Mouse (Mus musculus) urinary bladder, postnatal 36 days (tissue): ENCODE results near the gene Emp3.
"Not testable (repeated sequence)": the region's sequence is repeated elsewhere in the genome, so short reads cannot be mapped to it uniquely, and the experiment has no call there.

Source experiments
- DNase-seq, 2 experiments: peaks; one replicate each; pipeline ENCODE4 v3.0.0; 2022; ENCODE audit warnings: low spot score in 2 of 2, mixed read lengths in 1 of 2

Gene Emp3

DNA sequence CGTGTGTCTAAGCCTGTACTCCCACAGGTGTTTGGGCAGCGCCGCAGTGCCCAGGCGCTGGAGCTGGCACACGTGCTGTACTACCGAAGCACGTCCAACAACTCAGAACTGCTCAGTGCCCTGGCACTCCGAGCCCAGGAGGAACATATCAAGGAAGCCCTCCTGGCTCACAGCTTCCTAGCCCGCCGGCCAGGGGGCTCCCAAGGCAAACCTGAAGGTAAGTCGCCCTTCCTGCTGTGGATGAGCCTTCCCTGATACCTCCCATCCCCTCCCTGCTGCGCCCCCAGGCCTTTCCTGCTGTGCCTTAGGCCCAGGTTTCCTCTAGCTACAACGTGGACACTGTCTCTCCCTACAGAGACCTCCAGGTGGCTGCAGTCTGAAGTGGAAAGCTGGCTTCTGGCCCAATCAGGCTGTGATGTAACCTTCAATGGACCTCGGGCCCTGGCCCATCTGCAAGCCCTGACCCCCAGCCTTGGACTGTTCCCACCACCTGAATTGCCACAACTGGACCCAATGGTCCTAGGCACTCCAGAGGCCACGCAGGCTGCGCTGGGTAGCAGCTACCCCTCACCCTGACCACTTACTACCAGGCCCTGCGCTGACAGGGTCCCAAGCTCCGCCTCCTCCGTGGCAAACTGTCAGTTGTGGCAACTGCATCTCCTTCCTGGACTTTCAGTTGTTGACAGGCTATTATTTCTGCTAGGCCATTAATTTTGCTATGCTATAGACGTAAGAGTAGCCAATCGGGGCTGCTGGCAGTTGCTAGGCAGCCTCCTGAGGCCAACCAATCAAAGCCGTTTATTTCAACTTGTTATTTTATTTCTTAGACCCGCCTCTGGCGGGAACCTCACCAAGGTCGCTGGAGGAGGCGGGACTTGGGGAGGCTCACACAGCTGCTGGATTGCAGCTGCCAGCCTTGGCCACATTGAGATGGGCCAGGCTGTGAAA is 4.9 kb downstream of the Emp3 start:
- DNase-seq, result peak; percentile 56 to 77

- DNase-seq, result no peak
Observed at GRCm38 (mm10) chr7:45915011-45915410, 6.2 kb downstream of the Emp3 start.

DNA sequence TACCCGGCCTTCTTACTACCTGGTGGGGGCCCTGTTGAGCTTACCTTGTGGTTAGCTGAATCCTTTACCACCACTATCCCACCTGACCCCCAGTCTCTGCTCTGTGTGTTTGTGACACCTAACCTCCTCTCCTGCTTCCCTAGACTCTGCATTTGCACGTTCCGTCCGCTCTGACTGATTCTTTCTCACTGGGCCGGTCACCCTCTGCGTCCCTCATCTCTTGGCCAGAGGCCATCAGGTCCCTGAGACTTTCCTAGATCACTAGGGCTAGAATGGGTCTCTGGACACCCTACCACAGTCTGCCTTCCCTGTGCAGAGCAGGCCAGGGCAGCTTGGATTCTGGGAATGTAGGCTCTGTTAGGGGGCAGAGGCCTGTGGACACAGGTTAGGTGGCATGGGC is 7.1 kb downstream of the Emp3 start:
- DNase-seq, result no peak

- DNase-seq, result no peak
Observed at GRCm38 (mm10) chr7:45909145-45909544, 12.1 kb downstream of the Emp3 start.

- DNase-seq, result no peak
Observed at GRCm38 (mm10) chr7:45908384-45908783, 12.8 kb downstream of the Emp3 start.

DNA sequence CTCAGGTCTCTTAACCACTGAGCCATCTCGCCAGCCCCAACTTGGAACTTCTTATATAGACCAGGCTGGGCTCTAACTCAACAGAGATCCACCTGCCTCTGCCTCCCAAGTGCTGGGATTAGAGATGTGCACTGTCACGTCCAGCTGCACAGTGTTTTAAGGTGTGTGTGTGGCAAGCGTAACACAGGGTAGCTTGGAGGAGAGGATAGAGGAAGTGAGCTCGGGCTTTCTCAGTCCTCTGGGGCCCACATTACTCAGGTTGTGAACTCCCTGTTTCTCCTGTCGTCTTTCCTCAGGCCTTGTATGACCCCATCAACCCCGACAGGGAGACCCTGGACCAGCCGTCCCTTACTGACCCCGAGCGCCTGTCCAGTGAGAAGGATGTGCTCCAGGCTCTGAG is 14.6 kb downstream of the Emp3 start:
- DNase-seq, result no peak

GRCm38 (mm10) chr7:45902481-45903002 is 18.7 kb downstream of the Emp3 start:
- no peak for DNase-seq

GRCm38 (mm10) chr7:45901562-45901961 is 19.6 kb downstream of the Emp3 start:
- no peak for DNase-seq

- not testable (repeated sequence) for DNase-seq
Observed at GRCm38 (mm10) chr7:45898125-45898524, 23.1 kb downstream of the Emp3 start.

GRCm38 (mm10) chr7:45897258-45897757 is 23.9 kb downstream of the Emp3 start:
- peak in 1 of 2 experiments; percentile 57 for DNase-seq

GRCm38 (mm10) chr7:45896517-45897257 is 24.5 kb downstream of the Emp3 start, which contains the start of the genes Syngr4 and Tmem143:
Gene Syngr4 (minus strand): TSS chr7:45896714.
Gene Tmem143 (plus strand): TSS chr7:45896941.
- peak; percentile 95 to 97 for DNase-seq

GRCm38 (mm10) chr7:45895931-45896516 is 25.2 kb downstream of the Emp3 start:
- DNase-seq, result no peak

DNA sequence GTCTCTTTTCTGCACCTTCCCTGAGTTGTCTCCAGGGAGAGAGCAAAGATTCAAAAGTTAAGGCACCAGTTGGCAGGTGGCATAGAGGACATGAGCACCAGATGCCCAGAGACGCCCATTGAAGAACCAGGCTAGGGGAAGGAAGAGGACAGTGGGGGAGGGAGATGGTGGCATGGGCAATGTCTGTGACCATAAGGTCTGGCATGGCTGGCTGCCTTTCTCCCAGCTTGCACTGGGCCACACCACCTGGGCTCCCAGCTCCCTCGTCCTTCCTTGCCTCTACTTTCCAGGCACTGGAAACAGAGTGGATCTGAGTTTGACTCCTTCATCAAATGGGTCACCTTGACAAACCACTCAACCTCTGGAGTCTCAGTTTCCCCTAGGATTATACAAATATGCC is 28.6 kb downstream of the Emp3 start:
- DNase-seq, result no peak

DNA sequence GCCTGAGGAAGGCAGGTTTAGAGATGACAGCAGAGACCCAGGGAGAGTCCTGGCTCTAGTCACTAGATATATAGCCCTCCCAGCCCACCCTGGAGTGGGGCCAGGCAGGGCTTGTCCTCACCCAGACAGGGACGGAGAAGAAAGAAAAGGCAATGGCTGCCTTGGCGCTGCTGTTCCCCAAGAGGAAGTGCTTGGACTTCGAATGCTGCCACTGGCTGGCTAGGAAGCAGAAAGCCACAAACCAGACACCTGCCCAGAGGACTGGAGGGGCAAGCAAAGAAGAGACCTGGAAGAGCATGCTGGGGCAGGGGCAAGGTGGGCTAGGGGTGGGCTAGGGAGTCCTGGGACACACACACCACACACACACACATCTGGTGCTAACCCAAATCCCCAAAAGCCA is 34.0 kb downstream of the Emp3 start:
- no peak for DNase-seq

DNA sequence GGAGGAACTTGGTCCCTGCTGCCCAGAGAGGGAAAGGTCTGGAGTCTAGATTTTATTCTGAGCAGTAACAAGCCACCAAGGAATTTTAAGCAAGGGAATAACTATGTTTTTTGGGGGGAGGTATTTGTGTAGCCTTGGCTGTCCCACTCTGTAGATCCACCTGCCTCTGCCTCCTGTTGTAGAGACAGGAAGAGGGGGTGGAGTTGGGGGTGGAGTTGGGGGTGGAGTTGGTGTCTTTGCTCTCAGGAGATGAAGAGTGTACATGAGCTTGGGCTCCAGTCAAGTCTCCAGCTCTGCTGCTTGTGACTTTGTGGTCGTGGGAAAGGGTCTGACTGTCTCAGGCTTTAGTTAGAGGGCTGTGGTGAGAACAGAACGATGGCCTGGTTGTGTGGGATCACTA is 40.2 kb downstream of the Emp3 start:
- no peak for DNase-seq

- no peak for DNase-seq
Observed at GRCm38 (mm10) chr7:45880531-45880930, 40.7 kb downstream of the Emp3 start.

GRCm38 (mm10) chr7:45878278-45878677 is 42.9 kb downstream of the Emp3 start, which contains the start of gene Grin2d:
Gene Grin2d (minus strand): TSS chr7:45878378.
- not testable (repeated sequence) for DNase-seq

- DNase-seq, result no peak
Observed at GRCm38 (mm10) chr7:45876895-45877294, 44.3 kb downstream of the Emp3 start.

- peak; percentile 55 to 62 for DNase-seq
Observed at GRCm38 (mm10) chr7:45873061-45873947, 47.9 kb downstream of the Emp3 start.

- peak; percentile 79 to 89 for DNase-seq
Observed at GRCm38 (mm10) chr7:45872624-45873023, 48.6 kb downstream of the Emp3 start, which contains the start of gene Kdelr1. Gene Kdelr1 (plus strand): TSS chr7:45872772.
